Mouse (Mus musculus) cerebellum, postnatal 36 days (tissue): ENCODE results near the gene Slco3a1.
A peak's percentile ranks its signal among the peaks of the same experiment; 100 is the strongest.
"Not testable (repeated sequence)": the region's sequence is repeated elsewhere in the genome, so short reads cannot be mapped to it uniquely, and the experiment has no call there.

Source experiments
- DNase-seq, 2 experiments: peaks; one replicate each; pipeline ENCODE4 v3.0.0; 2021 to 2022; ENCODE audit warnings: mixed read lengths in 2 of 2

Slco3a1 gene

DNA sequence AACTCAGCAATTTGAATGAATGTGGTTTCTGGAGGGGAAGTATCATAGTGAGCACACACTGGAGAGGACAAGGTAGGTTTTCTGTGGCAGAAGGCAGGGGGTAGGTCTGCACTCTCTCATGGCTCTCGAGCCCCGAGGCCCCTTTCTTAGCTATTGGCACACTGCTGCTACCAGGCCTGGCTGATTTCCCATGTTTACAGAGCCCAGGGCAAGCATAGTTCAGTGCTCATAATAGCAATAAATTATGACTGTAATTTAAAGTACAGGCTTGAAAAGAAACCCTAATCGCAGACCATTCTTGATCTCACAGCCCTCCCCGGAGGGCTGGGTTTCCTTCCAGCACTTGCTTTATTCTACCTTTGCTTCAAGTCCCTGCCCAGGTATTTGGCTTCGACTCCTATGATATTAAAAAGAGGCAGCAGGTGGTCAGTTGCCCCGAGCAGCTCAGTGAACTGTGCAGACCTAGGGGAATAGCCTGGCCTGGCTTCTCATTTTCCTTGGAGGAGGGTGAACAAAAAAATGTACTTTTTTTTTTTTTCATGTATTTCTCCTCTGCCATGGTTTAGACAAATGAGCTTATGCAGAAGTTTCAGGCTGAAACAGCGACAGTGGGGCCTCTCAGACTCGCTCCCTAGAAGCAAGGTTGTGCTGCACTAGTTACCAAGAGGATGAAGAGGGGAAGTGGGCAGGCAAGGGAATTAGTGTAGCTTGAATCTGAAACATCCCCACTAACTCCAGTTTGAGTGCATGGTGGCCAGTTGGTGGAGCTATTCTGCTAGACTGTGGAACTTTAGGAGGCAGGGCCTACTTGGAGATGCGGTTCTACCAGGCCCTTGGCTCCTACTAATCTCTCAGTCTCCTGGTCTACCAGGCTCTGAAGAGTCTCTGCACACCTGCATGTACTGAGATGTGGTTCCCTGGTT lies 130.4 kb downstream of the Slco3a1 start:
- DNase-seq, result peak in 1 of 2 experiments; percentile 36

DNA sequence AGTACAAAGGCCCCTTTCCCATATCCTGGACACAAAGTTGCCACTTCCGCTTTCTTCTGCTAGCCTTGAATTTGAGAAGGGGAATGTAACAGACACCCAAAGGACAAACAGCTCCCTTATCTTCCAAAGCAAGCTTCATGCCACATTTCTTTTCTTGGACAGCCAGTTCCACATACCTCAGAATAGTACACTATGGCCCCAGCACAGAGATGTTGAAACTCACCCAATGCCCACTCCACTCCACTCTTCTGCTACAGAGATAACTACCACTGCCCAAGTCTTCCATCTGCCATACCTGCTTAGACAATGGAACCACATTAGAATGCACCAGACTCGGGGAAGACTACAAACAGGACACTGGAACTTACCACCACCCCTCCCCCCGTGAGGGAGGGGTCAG lies 131.3 kb downstream of the Slco3a1 start:
- DNase-seq, result no peak

DNA sequence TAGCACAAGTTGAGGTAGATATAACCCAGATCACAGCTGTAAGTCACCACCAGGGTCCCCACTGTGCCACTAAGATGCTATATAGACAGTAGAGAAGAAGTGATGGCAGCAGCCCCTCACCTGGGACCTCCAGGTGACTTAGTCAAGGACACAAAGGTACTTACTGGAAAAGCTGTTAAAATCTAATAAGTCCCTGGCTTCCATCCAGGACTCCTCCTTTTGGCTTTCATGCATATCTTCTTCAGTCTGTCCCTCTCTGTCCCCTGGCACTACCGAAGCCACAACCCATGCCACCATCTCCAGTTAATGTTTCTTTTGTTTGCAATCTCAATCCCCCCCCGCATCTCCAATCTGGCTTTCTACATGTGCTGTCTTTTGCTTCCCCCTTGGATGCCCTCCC lies 131.8 kb downstream of the Slco3a1 start:
- DNase-seq, result no peak

DNA sequence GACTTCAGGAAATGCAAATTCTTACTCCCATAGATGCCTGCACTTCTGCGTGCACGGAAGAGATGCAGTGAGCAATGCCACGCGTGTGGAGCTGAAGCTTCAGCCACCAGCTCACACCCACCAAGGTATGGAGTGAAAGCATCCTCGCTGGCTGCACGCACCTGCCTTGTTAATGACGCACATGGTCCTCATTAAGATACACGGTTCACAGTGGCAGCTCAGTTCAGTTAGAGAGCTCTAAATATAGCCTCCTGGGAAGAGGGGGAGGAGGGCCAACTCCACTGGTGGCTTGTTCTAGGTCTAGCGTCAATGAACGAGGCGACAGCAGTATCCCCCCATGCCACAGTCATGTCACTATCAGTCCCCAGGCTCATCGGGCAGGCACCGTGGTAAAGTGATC lies 132.6 kb downstream of the Slco3a1 start:
- no peak for DNase-seq

DNA sequence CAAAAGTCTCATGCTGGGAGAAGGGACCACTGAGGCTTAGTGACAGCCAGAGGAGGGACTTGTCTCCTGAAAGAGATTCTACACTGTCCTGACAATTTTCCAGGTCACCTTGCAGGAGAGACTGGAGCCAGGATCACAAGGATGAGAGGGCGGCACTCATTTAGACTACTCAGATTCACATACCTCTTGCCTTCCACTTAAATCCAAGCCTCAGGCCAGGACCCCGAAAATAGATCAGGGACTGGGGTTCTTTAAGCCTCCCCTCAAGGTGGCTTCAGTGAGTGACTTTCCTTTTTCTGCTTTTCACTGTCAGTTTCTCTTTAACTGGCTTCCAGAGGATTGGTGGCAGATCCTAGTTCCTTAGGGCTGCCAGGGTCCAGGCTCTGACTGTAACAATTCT lies 133.0 kb downstream of the Slco3a1 start:
- no peak for DNase-seq

DNA sequence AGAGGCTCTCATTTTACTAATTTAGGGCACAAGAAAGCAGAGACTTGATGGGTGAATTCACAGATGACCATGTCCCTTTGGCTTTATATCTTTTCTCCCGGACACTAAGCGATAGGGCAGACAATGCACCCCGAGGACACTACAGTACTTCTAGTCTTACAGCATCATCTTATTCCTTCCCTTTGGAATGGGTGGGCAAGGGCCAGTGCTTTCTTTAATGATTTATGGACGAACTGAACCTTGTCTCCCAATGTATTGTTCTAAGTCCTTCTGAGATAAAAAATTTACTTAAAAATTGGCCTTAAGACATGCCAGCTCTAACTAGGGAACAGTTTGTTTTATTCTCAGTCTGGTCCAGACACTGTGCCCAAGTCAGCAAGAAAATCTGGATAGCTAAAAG lies 134.9 kb downstream of the Slco3a1 start:
- DNase-seq, result no peak

DNA sequence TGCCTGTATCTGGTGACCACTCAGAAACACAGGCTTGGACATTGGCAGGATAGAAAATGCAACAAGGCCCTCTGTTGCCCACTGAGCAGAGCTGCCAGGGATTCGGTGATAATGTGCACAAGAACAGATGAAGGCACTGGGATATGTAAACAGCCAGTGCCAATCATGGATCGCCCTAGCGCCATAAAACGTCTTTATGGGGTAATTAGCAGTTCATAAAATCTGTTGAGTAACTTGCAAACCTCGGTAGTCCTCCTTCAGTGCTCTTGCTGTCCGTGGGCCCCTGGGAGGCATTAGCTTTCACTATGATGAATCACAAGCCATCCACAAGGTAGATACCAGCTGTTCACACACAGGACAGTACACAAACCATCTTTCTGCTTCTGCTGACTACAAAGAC lies 137.6 kb downstream of the Slco3a1 start:
- DNase-seq, result no peak

DNA sequence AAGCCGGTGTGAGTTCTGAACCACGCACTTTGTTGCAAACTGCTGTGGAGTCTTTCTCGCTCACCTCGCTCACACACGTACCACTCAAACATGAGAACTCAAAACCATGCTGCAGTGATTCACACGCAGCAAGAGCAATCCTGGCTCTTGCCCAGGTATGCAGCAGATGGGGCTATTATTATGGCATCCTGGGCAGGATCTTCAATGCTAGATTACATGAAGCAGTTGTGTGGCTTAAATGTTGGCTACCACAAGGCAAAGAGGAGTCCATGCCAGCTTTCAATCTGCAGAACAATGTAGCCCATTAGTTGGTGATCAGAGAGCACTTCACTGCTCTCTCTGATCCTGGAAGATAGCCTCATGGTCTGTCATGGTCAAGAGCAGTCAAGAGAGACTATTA lies 139.3 kb downstream of the Slco3a1 start:
- peak; percentile 69 for DNase-seq

DNA sequence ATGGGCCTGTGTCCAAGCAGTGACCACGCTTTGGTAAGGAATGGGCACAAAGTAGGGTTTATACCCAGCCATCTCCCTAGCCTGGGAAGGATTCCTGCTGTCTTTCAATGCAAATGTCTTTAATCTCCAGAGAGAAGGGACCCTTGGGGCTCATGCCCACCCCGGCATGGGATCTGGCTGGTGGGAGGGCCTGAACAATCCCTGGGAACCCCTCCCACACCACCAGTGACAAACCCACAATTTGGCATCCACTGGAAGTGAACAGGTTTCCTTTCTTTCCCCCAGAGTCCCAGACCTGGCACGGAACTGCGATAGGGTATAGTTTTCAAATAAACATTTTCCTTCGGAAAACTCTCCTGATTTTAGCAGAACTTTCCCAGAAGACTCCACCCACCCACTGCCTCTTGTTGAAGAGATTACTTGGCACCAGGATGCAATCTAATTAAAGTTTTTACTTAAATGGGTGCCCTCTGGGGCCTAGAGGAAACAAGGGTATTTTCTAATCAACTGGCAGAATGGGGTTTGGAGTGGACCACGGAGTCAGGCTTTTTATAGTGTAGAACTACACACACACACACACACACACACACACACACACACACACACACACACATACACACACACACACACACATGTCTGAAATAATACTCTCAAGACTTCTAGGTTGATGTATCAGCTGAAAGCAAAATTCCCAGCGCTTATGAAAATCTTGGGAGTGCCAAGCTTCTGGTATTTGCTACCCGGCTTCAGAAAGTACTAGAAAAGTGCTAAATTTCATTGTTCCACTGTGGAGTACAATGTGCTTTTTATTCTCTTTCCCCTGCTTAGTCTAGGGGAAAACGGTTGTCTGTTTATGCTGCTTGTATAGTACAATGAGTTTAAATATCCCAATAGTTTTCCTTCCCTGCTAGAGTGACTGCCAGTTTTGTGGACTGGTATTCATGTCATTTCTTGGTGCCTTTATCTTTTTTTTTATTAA lies 140.6 kb downstream of the Slco3a1 start:
- DNase-seq, result no peak

DNA sequence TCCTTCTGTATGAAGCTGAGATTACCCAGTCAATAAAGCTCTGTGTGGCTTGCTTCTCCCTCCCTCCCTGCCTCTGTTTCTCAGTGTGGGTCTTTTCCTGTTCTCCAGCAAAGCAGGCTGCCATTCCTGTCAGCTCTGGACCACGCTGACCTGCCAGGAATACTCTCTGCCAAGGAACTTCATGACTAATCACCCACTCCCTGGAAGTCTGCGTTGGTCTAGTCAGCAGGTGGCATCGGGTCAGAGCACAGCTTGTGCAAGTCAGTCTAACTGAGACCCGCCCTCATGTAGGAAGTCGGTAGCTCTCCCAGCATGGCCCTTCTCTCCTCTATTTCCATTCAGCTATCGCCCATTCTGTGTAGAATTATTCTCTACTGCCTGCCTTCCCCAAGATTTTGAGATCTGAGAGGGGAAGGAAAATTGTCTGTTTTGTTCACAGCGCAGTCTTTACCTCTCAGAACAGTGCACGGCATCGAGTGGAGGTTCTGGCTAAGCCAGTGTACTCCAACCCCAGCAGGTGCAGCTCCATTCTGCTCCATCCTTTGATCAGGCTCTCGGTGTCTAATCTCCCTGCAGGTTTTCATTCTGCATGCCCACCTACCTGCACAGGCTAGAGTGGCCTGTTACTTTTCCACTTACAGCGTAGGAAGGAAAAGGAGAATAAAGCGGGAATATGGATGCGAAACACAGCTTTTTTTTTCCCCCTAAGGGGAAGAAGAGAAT lies 145.8 kb downstream of the Slco3a1 start:
- peak; percentile 51 to 65 for DNase-seq

DNA sequence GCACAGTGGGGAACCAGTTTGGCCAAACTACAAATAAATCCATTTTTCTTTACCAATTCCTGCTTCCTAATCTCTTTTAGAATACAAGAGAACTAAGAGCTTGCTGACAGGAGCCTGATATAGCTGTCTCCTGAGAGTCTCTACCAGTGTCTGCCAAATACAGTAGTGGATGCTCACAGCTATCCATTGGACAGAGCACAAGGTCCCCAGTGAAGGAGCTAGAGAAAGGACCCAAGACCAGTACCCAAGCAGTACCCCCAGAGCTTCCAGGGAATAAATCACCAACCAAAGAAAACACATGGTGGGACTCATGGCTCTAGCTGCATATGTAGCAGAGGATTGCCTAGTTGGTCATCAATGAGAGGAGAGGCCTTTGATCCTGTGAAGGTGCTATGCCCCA lies 146.7 kb downstream of the Slco3a1 start:
- DNase-seq, result not testable (repeated sequence)

DNA sequence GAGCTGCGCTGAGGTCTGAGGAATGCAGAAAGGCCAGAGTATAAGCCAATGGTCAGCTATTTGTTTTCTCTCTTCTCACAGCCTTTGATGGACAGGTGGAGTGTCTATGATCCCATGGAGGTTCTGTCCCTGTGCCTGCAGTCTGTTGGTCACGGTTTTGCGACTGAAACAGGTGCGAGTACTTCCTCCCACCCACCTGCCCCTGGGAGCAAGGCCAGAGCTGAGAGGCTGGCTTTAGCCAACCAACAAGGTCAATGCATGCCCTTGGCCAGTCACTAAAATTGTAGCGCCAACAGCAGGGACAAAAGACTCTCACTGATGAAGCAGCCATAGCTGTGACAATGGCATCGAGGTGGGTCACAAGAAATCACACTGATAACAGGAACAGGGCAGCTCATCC lies 154.9 kb downstream of the Slco3a1 start:
- DNase-seq, result peak; percentile 74 to 78

DNA sequence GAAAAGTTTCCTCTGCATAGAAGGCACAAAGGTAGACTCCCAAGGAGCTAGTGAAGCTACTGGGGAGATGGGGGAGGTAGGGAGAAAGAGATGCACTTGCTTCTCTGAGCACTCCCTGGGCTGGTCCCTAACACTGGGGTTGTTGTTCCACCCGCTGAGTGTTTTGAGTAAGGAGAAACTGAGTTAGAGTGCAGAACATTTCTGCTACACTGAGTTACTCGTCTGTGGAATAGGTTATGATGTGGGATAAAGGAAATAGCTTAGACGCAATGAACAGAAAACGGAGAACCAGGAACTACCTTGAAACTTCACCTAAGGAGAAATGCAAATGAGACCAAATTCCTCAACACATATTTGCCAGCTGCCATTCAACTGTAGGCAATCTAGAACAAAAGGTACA lies 155.4 kb downstream of the Slco3a1 start:
- no peak for DNase-seq

DNA sequence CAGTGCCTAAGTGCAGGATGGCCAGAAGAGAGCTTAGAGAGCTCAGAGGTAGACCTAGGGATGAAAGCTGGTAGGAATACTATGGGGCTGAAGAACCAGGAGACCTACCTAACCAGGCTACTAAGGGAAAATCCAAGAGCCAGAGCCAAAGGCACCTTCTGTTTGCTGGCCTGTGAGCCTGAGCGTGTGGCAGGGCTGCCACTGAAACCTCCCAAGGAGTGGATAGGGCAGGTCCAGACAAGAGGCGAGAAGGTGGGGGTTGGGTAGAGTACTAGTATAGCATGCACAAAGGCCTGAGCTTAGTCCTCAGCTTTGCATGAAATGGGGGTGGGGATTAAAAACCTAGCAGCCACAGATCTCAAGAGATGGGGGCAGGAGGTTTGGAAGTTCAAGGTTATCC lies 156.3 kb downstream of the Slco3a1 start:
- peak; percentile 43 to 49 for DNase-seq

DNA sequence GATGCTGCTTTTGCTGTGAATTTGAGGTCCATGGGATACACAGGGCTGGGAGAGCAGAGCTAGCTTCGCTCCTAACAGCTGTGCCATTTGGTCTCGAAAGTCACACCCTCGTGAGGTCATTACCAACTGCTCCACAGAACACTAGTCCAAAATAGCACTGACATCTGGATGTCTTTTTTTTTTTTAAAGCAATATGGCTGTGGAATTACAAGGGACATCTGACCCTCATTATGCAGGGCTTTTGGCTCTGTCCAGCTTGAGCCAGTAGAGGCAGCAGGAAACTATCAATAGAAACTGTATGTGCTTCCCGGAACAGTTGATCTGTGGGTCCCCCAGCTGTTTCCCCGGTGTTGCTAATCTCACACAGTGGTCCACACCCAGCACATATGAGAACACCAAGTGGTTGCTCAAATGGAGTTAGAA lies 163.1 kb downstream of the Slco3a1 start:
- no peak for DNase-seq

DNA sequence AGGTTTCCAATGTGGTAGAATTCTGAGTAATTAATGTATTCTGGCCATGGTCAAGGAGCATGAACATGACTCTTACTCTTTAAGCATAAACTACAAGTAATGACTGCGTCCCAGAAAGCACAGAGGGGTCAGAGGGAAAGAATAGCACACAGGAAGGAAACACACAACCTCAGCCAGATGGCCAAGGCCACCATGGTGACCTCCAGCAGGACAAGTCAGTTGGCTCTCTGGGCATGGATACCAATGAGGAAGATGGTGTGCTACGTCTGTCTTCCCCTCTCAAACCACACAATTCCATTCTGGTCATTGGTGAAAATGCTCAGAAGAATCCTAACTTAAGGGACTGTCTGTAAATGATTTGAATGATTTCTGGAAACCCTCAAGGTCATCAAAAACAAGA lies 165.0 kb downstream of the Slco3a1 start:
- DNase-seq, result no peak

DNA sequence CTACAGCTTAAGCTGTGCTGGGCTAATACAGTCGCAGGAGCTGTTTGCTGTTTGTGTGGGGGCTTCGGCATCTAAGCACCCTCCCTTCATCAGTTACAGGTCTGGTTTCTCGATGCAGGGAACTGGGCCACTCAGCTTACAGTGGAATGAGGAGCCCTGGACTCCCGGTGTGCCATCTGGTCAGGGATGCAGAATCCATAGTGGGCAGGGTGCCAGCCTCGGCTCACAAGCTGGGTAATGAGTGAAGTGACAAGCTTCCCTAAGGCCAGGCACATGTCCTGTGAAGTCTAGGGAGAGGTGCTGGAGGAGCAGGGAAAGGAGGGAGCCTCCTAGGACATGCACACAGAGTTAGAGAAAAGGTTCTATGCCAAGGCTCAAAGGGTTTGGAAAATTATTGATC lies 168.3 kb downstream of the Slco3a1 start:
- peak; percentile 98 for DNase-seq

DNA sequence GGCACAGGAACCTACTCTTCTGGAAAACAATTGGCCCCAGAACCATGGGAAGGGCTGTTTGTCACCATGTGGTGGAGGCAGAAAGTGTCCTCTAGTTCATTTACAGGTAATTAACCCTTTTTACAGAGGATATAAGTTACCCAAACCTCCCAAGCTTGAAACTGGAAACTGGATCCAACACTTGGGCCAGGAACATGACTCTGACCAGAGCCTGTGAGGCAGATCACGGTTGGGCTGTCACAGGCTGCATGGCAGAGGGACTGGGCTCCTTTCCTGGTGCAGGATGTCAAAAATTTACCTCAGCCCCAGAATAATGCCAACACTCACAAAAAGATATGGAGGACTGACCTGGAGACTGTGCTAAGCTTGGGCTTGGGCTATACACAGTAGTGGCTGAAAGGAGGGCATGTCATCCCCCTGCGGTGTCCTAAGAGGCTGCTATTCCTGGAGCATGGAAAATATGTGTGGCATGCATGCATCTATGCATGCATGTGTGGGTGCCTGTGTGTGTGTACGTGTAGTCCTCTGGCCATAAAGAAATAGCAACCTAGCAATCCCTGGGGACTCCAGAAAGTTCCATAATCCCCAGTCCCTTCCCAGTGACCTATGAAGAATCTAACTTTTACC lies 171.4 kb downstream of the Slco3a1 start:
- DNase-seq, result no peak

DNA sequence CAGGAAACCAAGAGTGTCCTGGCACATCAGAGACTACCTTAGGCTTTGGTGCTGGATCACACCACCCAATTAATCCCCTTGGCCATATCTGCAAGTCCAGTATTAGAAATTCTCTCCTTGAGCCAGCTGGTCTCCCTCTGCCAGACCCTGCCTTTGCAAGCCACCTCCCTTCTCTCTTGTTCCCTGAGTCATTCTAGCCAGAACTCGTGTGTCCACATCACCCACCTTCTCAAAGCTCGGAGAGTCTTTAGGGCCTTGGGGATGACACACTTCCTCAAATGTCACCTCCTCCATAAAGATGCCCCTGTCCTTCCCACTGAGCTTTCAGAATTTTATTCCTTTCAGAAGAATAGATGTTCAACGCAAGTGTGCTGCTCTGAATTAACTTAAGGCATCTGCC lies 172.3 kb downstream of the Slco3a1 start:
- no peak for DNase-seq

DNA sequence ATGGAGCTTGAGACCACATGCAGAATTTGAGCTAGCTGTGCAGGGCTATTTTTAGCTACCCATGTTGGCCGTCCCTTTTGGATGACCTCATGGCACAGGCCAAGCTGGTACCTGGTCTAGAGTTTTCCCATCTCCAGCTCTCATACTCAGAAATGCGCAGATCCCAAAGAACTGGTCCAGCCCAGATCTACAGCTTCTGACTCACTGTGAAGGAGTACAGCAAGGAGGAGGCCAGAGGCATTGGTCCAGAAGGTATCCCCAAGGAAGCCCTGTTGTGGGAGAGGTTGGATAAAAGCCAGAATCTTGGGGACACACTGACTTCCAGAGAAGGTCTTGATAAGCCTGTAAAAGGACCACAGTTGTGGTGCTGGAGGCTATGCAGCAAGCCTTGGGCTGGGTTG lies 172.7 kb downstream of the Slco3a1 start:
- peak; percentile 65 to 76 for DNase-seq

DNA sequence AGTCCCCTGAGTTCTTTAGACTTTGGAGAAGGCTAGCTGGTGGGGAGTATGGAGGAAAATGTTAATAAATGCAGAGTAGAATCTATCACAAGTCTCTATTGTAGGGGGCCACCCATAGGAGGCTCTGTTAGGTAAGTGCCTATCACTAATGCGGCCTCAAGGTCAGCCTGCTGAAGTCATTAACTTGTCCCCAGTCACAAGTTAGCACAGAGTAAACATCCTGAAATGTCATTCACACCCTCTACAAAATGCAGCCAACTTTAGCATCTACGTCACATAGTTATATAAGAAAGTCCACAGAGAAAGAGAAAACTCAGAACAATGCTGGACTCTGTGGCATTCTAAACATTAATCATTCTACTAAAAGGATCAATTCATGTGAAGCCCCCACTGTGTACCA lies 173.5 kb downstream of the Slco3a1 start:
- no peak for DNase-seq

DNA sequence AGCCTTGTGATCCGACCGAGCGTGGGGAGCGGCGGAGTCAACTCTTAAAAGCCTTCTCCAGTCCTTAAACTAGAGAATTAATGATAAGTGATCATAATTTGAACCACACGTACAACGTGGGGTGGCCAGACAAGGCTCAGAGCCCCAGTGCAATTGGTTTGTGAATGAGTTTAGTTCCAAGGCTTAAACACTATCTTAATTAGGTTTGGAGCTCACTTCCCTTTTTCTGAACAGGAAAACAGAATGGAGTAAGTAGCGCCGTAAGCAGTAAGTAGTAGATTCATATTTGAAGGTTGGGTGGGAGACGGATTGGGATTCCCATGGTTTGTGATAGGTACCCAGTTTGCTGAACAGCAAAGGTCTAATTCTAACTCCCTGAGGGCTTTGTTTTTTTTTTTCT lies 176.7 kb downstream of the Slco3a1 start:
- DNase-seq, result no peak
